Mouse (Mus musculus) E14TG2a.4 (cell line): ENCODE measurements around the gene Ercc6l.
A peak's percentile ranks its signal among the peaks of the same experiment; 100 is the strongest.

ENCODE experiments used
- H3K27me3 ChIP-seq: 2 replicates; pipeline ENCODE4 v1.6.1; 2014; ENCODE audit warnings: low read length, control low read depth; ENCODE audit not compliant: insufficient read depth
- H3K36me3 ChIP-seq: 2 replicates; pipeline ENCODE4 v1.6.1; 2014; ENCODE audit warnings: low read length, control low read depth; ENCODE audit not compliant: insufficient read depth
- H3K4me1 ChIP-seq: replicated peaks from 2 replicates; pipeline ENCODE4 v1.6.1; 2014; ENCODE audit warnings: low read depth, low read length, control low read depth
- H3K4me3 ChIP-seq: replicated peaks from 2 replicates; pipeline ENCODE4 v1.5.1; 2014; ENCODE audit warnings: mild to moderate bottlenecking, low read length
- H3K9me3 ChIP-seq: 2 replicates; pipeline ENCODE4 v1.6.1; 2014; ENCODE audit warnings: low read length, control low read depth
- CTCF ChIP-seq: conservative IDR thresholded peaks from 2 replicates; pipeline ENCODE4 v1.5.1; 2014; ENCODE audit warnings: low read length
- NANOG ChIP-seq: IDR thresholded peaks from 2 replicates; pipeline ENCODE4 v1.6.1; 2014; ENCODE audit warnings: borderline replicate concordance, low read length, mixed read lengths
- POU5F1 ChIP-seq: IDR thresholded peaks from 2 replicates; pipeline ENCODE4 v1.6.1; 2014; ENCODE audit warnings: low read length, borderline replicate concordance

Gene Ercc6l

GRCm38 (mm10) chrX:102170135-102170534 lies 13.2 kb upstream of the Ercc6l start:
- H3K4me1 ChIP-seq: peaks cover 18% of the 10 kb centered on the region
- no peaks in the 10 kb centered on the region for H3K36me3 ChIP-seq
- no peak overlapping the region for H3K4me3 ChIP-seq
- H3K9me3 ChIP-seq: no peaks in the 10 kb centered on the region
- TF ChIP-seq NANOG (no peak), CTCF (no peak), POU5F1 (no peak)
- no peaks in the 10 kb centered on the region for H3K27me3 ChIP-seq

GRCm38 (mm10) chrX:102169724-102170123 lies 12.8 kb upstream of the Ercc6l start:
- Histone ChIP-seq H3K27me3 (no peaks in the 10 kb centered on the region), H3K36me3 (no peaks in the 10 kb centered on the region), H3K9me3 (no peaks in the 10 kb centered on the region), H3K4me3 (no peak overlapping the region), H3K4me1 (peaks cover 18% of the 10 kb centered on the region)
- TF ChIP-seq POU5F1 (no peak), NANOG (no peak), CTCF (no peak)

- peak overlapping the region; percentile 24; the same call in 1 of the 2 replicates for H3K4me3 ChIP-seq
- no peaks in the 10 kb centered on the region for H3K27me3 ChIP-seq
- TF ChIP-seq POU5F1 (no peak), NANOG (no peak)
- H3K9me3 ChIP-seq: no peaks in the 10 kb centered on the region
- no peaks in the 10 kb centered on the region for H3K36me3 ChIP-seq
- peaks cover 18% of the 10 kb centered on the region for H3K4me1 ChIP-seq
These were observed 10.1 kb upstream of the Ercc6l start for GRCm38 (mm10) chrX:102166986-102167385.

- Histone ChIP-seq H3K27me3 (no peaks in the 10 kb centered on the region), H3K36me3 (no peaks in the 10 kb centered on the region), H3K9me3 (no peaks in the 10 kb centered on the region), H3K4me3 (peak overlapping the region; percentile 24; the same call in 1 of the 2 replicates), H3K4me1 (peaks cover 18% of the 10 kb centered on the region)
- no peak for TF ChIP-seq POU5F1
- TF ChIP-seq CTCF: no peak
- no peak for TF ChIP-seq NANOG
These were observed 9.6 kb upstream of the Ercc6l start for GRCm38 (mm10) chrX:102166521-102166920.

GRCm38 (mm10) chrX:102163529-102163928 lies 6.6 kb upstream of the Ercc6l start:
- Histone ChIP-seq H3K4me3 (no peak overlapping the region), H3K36me3 (no peaks in the 10 kb centered on the region), H3K27me3 (no peaks in the 10 kb centered on the region), H3K4me1 (peaks cover 18% of the 10 kb centered on the region), H3K9me3 (no peaks in the 10 kb centered on the region)
- TF ChIP-seq NANOG: no peak
- no peak for TF ChIP-seq POU5F1
- no peak for TF ChIP-seq CTCF

- TF ChIP-seq CTCF (peak; percentile 25), POU5F1 (no peak), NANOG (no peak)
- H3K27me3 ChIP-seq: no peaks in the 10 kb centered on the region
- H3K4me1 ChIP-seq: peaks cover 19% of the 10 kb centered on the region
- H3K4me3 ChIP-seq: no peak overlapping the region
- H3K36me3 ChIP-seq: no peaks in the 10 kb centered on the region
- no peaks in the 10 kb centered on the region for H3K9me3 ChIP-seq
These were observed 6.2 kb upstream of the Ercc6l start for GRCm38 (mm10) chrX:102163096-102163495.

- Histone ChIP-seq H3K4me3 (no peak overlapping the region), H3K36me3 (no peaks in the 10 kb centered on the region), H3K9me3 (no peaks in the 10 kb centered on the region), H3K27me3 (no peaks in the 10 kb centered on the region), H3K4me1 (peaks cover 9% of the 10 kb centered on the region)
- TF ChIP-seq NANOG: no peak
- no peak for TF ChIP-seq POU5F1
- TF ChIP-seq CTCF: no peak
These were observed 3.6 kb upstream of the Ercc6l start for GRCm38 (mm10) chrX:102160528-102160927.

GRCm38 (mm10) chrX:102159778-102160177 lies 2.9 kb upstream of the Ercc6l start:
- H3K36me3 ChIP-seq: no peaks in the 10 kb centered on the region
- H3K9me3 ChIP-seq: no peaks in the 10 kb centered on the region
- H3K4me1 ChIP-seq: peaks cover 9% of the 10 kb centered on the region
- TF ChIP-seq POU5F1: no peak
- peak; percentile 40 for TF ChIP-seq CTCF
- TF ChIP-seq NANOG: no peak
- H3K27me3 ChIP-seq: no peaks in the 10 kb centered on the region
- H3K4me3 ChIP-seq: no peak overlapping the region

- no peak for TF ChIP-seq CTCF
- TF ChIP-seq NANOG: no peak
- TF ChIP-seq POU5F1: no peak
- peak overlapping the region; percentile 86 for H3K4me3 ChIP-seq
- H3K9me3 ChIP-seq: no peaks in the 10 kb centered on the region
- H3K4me1 ChIP-seq: peaks cover 12% of the 10 kb centered on the region
- H3K27me3 ChIP-seq: no peaks in the 10 kb centered on the region
- peaks cover 11% of the 10 kb centered on the region; the same call in 1 of the 2 replicates for H3K36me3 ChIP-seq
These were observed 516 bp upstream of the Ercc6l start for GRCm38 (mm10) chrX:102157423-102157791.
